Mouse (Mus musculus) cerebellum, adult 9-10 months (tissue): ENCODE results near the gene Il20.

ENCODE experiments used
- DNase-seq: peaks from one replicate; pipeline ENCODE4 v3.0.0; 2022

The Il20 gene

DNA sequence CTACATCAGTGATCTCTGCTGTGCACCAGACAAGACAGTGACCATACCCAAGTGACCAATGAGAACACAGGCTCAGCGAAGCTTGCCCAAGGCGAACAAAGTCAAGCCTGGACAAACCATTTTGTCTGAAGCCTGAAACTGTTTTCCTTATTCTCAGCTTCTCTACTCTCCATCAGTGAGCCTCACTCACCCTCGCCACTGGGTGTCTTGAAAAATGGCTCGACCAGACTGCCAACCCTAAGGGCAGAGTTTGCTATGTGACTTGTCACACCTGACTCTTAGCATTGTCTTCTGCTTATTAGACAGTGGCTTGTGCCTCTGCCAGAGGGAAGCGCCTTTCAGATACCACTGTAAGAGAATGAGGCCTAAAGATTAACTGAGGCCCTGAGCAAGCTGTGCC lies 46.5 kb downstream of the Il20 start:
- DNase-seq, result no peak

DNA sequence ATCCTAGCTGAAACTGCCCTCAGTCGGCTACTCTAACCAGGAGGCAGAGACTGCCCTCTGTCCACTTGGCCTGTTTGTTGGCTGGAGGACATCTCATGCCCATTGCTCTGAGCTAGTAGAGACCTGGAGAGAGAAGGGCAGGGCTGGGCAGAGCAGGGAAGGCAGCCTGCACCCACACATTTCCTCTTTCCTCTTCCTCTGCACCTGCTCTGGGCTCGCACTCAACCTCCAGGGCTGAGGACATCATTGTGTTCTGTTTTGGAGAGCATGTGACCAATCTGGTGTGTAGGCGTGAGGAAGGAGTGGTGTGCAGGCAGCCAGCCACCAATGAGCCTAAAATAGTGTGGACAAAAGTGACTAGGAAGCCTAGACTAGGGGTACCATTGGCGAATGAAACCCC lies 47.0 kb downstream of the Il20 start:
- DNase-seq, result peak; percentile 26

DNA sequence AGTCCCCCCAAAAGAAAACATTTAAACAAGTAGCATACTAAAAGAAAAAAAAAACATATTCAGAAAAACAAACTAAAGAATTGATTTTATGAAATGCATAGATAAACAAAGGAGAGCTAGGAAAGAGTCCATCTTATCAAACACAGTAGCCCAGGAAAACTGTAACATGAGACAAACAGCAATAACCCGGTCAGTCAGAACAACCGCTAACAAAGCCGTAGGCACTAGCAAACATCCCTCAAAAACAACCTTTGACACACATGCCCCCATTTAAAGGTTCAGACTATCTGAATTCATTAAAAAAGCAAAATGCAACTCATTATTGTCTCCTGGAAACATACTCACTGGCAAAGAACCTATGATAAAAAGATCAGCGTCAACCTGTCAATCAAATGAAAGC lies 53.8 kb downstream of the Il20 start:
- DNase-seq, result no peak
